In genomic region chr7:35334527-35335452, GRCm38 (mm10) we compare ENCODE assay signal across 8 mouse cellular contexts. TPM values are rescaled to one million over a fixed set of nuclear protein-coding genes. Genes with fewer than 3 reads are reported as not detected.
DNase-seq lines count a peak whose midpoint lies in the region; ATAC-seq and TF ChIP-seq lines count a peak whose summit lies in the region.

No protein-coding gene starts in this region.

- peaks cover 5% of the 10 kb centered on the region for H3K9me3 ChIP-seq in CH12.LX (replicated peaks; ENCODE audit: low read length)
- H3K9me3 ChIP-seq in heart, embryonic 12.5 days (replicated peaks) = no peaks in the 10 kb centered on the region
- no peaks in the 10 kb centered on the region for H3K9me3 ChIP-seq in kidney, embryonic 15.5 days (replicated peaks)

- peak; percentile 65 for TF ChIP-seq EP300 in CH12.LX (IDR thresholded peaks at IDR 0.05; ENCODE audit: low read length)

- no peak overlapping the region for H3K27ac ChIP-seq in CH12.LX (ENCODE audit: insufficient read depth, low read depth)
- 0 out of 2 replicates have a peak overlapping the region, but pooled peaks have one; percentile 29 for H3K27ac ChIP-seq in heart, embryonic 12.5 days (ENCODE audit: poor library complexity, severe bottlenecking)
- peak overlapping the region; percentile 77 for H3K27ac ChIP-seq in kidney, embryonic 15.5 days

- ATAC-seq in heart, embryonic 12.5 days (ENCODE audit: insufficient number of reproducible peaks, low FRiP score) = no peak; the same call in 1 of the 2 replicates
- ATAC-seq in kidney, embryonic 15.5 days (replicated peaks; ENCODE audit: low FRiP score) = peak; percentile 5; the same call in 1 of the 2 replicates
- ATAC-seq in monocyte, adult 5-6 weeks (replicated peaks; ENCODE audit: insufficient number of reproducible peaks, low FRiP score, low TSS enrichment, poor library complexity, severe bottlenecking) = no peak

- TF ChIP-seq CTCF in CH12.LX (conservative IDR thresholded peaks at IDR 0.05 in 1 of 2, IDR thresholded peaks at IDR 0.05 in 1 of 2; ENCODE audit: low read depth in 2 of 2, low read length in 2 of 2) = no peak

- dilution Hi-C loops in CH12.LX (cut with MboI; ENCODE audit: extremely low pct_ligation_motif_present, extremely low pct_unique_long_range_greater_than_20kb, low sequenced_read_pairs) = no loop called here

- TF ChIP-seq POLR2A in CH12.LX (IDR thresholded peaks at IDR 0.05; ENCODE audit: low read depth, low read length) = no peak

- peaks cover 74% of the 10 kb centered on the region for H3K27me3 ChIP-seq in CH12.LX (replicated peaks)
- H3K27me3 ChIP-seq in heart, embryonic 12.5 days (replicated peaks) = peaks cover 28% of the 10 kb centered on the region
- peaks cover 18% of the 10 kb centered on the region; the same call in 1 of the 2 replicates for H3K27me3 ChIP-seq in kidney, embryonic 15.5 days

- no peaks in the 10 kb centered on the region for H3K36me3 ChIP-seq in CH12.LX (replicated peaks in 1 of 2; ENCODE audit: control insufficient read depth in 1 of 2, insufficient read depth in 1 of 2, low read length in 1 of 2)
- H3K36me3 ChIP-seq in heart, embryonic 12.5 days = no peaks in the 10 kb centered on the region
- H3K36me3 ChIP-seq in kidney, embryonic 15.5 days = no peaks in the 10 kb centered on the region

- TF ChIP-seq RAD21 in CH12.LX (IDR thresholded peaks at IDR 0.05; ENCODE audit: low read depth, low read length) = no peak

- WGBS in heart, embryonic 12.5 days = under 1% methylated on average over 51 of the region's 51 CpGs
- under 1% methylated on average over 50 of the region's 51 CpGs for WGBS in kidney, embryonic 15.5 days

- peak overlapping the region in 1 of 3 experiments; percentile 49 for H3K4me3 ChIP-seq in CH12.LX (replicated peaks in 1 of 3; ENCODE audit: low read depth in 2 of 3, low read length in 2 of 3, poor library complexity in 1 of 3)
- H3K4me3 ChIP-seq in heart, embryonic 12.5 days = peak overlapping the region; percentile 80
- peak overlapping the region; percentile 65 for H3K4me3 ChIP-seq in kidney, embryonic 15.5 days (replicated peaks)

- H3K4me1 ChIP-seq in CH12.LX (ENCODE audit: control insufficient read depth in 1 of 2, insufficient read depth in 2 of 2) = peaks cover 9 to 14% of the 10 kb centered on the region in 2 experiments
- peaks cover 7% of the 10 kb centered on the region for H3K4me1 ChIP-seq in heart, embryonic 12.5 days (replicated peaks)
- H3K4me1 ChIP-seq in kidney, embryonic 15.5 days = peaks cover 33% of the 10 kb centered on the region

- H3K79me2 ChIP-seq in CH12.LX (replicated peaks; ENCODE audit: control insufficient read depth, extremely low read depth, insufficient read depth, poor library complexity, severe bottlenecking) = no peaks in the 10 kb centered on the region

- peak overlapping the region; percentile 85 for H3K4me2 ChIP-seq in CH12.LX (ENCODE audit: insufficient read depth, low read depth, poor library complexity, severe bottlenecking)
- H3K4me2 ChIP-seq in heart, embryonic 12.5 days = peak overlapping the region; percentile 100
- peak overlapping the region; percentile 99 for H3K4me2 ChIP-seq in kidney, embryonic 15.5 days

- in situ Hi-C loops in CH12.LX (cut with MboI; ENCODE audit: low pct_ligation_motif_present, low pct_unique_long_range_greater_than_20kb, low sequenced_read_pairs) = no loop called here

- no peak overlapping the region for H3K9ac ChIP-seq in CH12.LX (ENCODE audit: insufficient read depth, low read depth)
- H3K9ac ChIP-seq in heart, embryonic 12.5 days = peak overlapping the region; percentile 85
- peak overlapping the region; percentile 64 for H3K9ac ChIP-seq in kidney, embryonic 15.5 days

- DNase-seq in CH12.LX (ENCODE audit: extremely low read depth) (peak; percentile 26), MEL-GATA-1-ER (ENCODE audit: extremely low read depth, low read depth) (peak; percentile 28)
- DNase-seq in embryo, embryonic 11.5 days (ENCODE audit: low read depth, low spot score) = peak; percentile 13
- peak; percentile 24 for DNase-seq in lung, postnatal 14 days
- peak; percentile 35 for DNase-seq in ovary, postnatal 36 days (ENCODE audit: low spot score)

TF ChIP-seq in CH12.LX, 34 proteins besides CTCF, POLR2A, EP300 and RAD21:
- no peak for TF ChIP-seq TCF12 (IDR thresholded peaks at IDR 0.05; ENCODE audit: low read depth, low read length)
- TF ChIP-seq POLR2AphosphoS2 (IDR thresholded peaks at IDR 0.05; ENCODE audit: low read depth, low read length) = no peak
- TF ChIP-seq MYC (IDR thresholded peaks at IDR 0.05; ENCODE audit: low read depth, low read length) = no peak
- TF ChIP-seq IRF4 (IDR thresholded peaks at IDR 0.05; ENCODE audit: low read depth, low read length) = peak; percentile 78; the same call in 1 of the 2 replicates
- no peak for TF ChIP-seq MAX (IDR thresholded peaks at IDR 0.05; ENCODE audit: low read length)
- peak; percentile 68; the same call in 1 of the 2 replicates for TF ChIP-seq MEF2A (IDR thresholded peaks at IDR 0.05; ENCODE audit: borderline replicate concordance, low read depth, low read length)
- TF ChIP-seq SIN3A (IDR thresholded peaks at IDR 0.05; ENCODE audit: low read length) = no peak
TF ChIP-seq in CH12.LX: peak in this region for 2.

RNA-seq across cellular contexts. Expression of gene Rhpn2, which starts 0.8 kb away (rescaled TPM):
- total RNA-seq in CH12.LX (2012; rRNA removed) = 0.13 and 0.25 TPM in 2 replicates
- 0.14 and 0.17 TPM in 2 replicates for total RNA-seq in CH12.LX (2014; rRNA removed)
- polyA plus RNA-seq in CH12.LX (2012; ENCODE audit: insufficient read length, low read depth) = 0.34 and 0.63 TPM in 2 replicates
- 8.4 and 9.6 TPM in 2 replicates for polyA plus RNA-seq in heart, embryonic 12.5 days (2016; fragmentation: Nextera tagmentation; extraction: Ambion mirVana)
- 14.3 and 14.4 TPM in 2 replicates for polyA plus RNA-seq in kidney, embryonic 15.5 days (2015; fragmentation: Nextera tagmentation; extraction: Ambion mirVana)
- total RNA-seq in monocyte, adult 5-6 weeks (2017) = 0.85 TPM in 1 of 3 replicates, not detected in the others

RNA-seq across cellular contexts. Expression of gene Gpatch1, which starts 16.6 kb away (rescaled TPM):
- total RNA-seq in CH12.LX (2012; rRNA removed) (6.9 and 7.9 TPM in 2 replicates), CH12.LX (2014; rRNA removed) (4.2 and 4.3 TPM in 2 replicates)
- 13.8 and 14.2 TPM in 2 replicates for polyA plus RNA-seq in CH12.LX (2012; ENCODE audit: insufficient read length, low read depth)
- 12.5 and 13.3 TPM in 2 replicates for polyA plus RNA-seq in heart, embryonic 12.5 days (2016; fragmentation: Nextera tagmentation; extraction: Ambion mirVana)
- polyA plus RNA-seq in kidney, embryonic 15.5 days (2015; fragmentation: Nextera tagmentation; extraction: Ambion mirVana) = 19.5 and 20.4 TPM in 2 replicates
- total RNA-seq in monocyte, adult 5-6 weeks (2017) = 10.4 to 20.6 TPM (median 15.0 TPM) in 3 replicates
